Mouse (Mus musculus) embryo, embryonic 11 days (tissue): ENCODE results near the gene Olfr424.
A peak's percentile ranks its signal among the peaks of the same experiment; 100 is the strongest.

Source experiments
- DNase-seq: peaks from one replicate; pipeline ENCODE4 v3.0.0-alpha.2; 2015

Olfr424 gene

GRCm38 (mm10) chr1:174131217-174131616 lies at the start of gene Olfr424:
Olfr424 (plus strand) TSS chr1:174131517.
- DNase-seq: no peak

- no peak for DNase-seq
Measured at GRCm38 (mm10) chr1:174084031-174084430, 47.3 kb upstream of the Olfr424 start, which contains the start of gene Olfr429. Olfr429 (plus strand) TSS chr1:174084331.

GRCm38 (mm10) chr1:174096591-174096990 lies 34.7 kb upstream of the Olfr424 start, which contains the start of gene Olfr427:
Olfr427 (plus strand) TSS chr1:174096891.
- DNase-seq: no peak

- peak; percentile 5 for DNase-seq
Measured at GRCm38 (mm10) chr1:174103735-174104134, 27.6 kb upstream of the Olfr424 start.

- no peak for DNase-seq
Measured at GRCm38 (mm10) chr1:174121062-174121461, 10.3 kb upstream of the Olfr424 start, which contains the start of gene Olfr231. Olfr231 (minus strand) TSS chr1:174121162.

GRCm38 (mm10) chr1:174131999-174132398 lies 682 bp downstream of the Olfr424 start:
- DNase-seq: no peak

- no peak for DNase-seq
Measured at GRCm38 (mm10) chr1:174141384-174141783, 10.1 kb downstream of the Olfr424 start.

GRCm38 (mm10) chr1:174146696-174147095 lies 15.4 kb downstream of the Olfr424 start:
- no peak for DNase-seq

GRCm38 (mm10) chr1:174149289-174149688 lies 18.0 kb downstream of the Olfr424 start:
- DNase-seq: no peak

- no peak for DNase-seq
Measured at GRCm38 (mm10) chr1:174155333-174155732, 24.0 kb downstream of the Olfr424 start, which contains the start of gene Olfr420. Olfr420 (plus strand) TSS chr1:174155633.

GRCm38 (mm10) chr1:174157622-174158021 lies 26.3 kb downstream of the Olfr424 start:
- DNase-seq: no peak

GRCm38 (mm10) chr1:174158512-174158911 lies 27.2 kb downstream of the Olfr424 start:
- DNase-seq: no peak

- DNase-seq: no peak
Measured at GRCm38 (mm10) chr1:174159095-174159494, 27.8 kb downstream of the Olfr424 start.

GRCm38 (mm10) chr1:174169024-174169423 lies 37.7 kb downstream of the Olfr424 start:
- DNase-seq: no peak

GRCm38 (mm10) chr1:174170706-174171501 lies 39.6 kb downstream of the Olfr424 start:
- no peak for DNase-seq

- DNase-seq: no peak
Measured at GRCm38 (mm10) chr1:174171537-174171936, 40.2 kb downstream of the Olfr424 start.

- peak; percentile 18 for DNase-seq
Measured at GRCm38 (mm10) chr1:174172605-174173004, 41.3 kb downstream of the Olfr424 start, which contains the start of gene Spta1. Spta1 (plus strand) TSS chr1:174172776.
